Mouse (Mus musculus) heart, postnatal 0 days (tissue): ENCODE measurements around the gene Dapk2.

Experiments
- CTCF ChIP-seq: IDR thresholded peaks from 2 replicates; pipeline ENCODE4 v1.5.1; 2016; ENCODE audit warnings: antibody characterized with exemption, control low read depth, low read depth
- EP300 ChIP-seq: IDR thresholded peaks from 2 replicates; pipeline ENCODE4 v1.6.1; 2016; ENCODE audit warnings: antibody characterized with exemption, low read depth

- TF ChIP-seq CTCF (peak; percentile 13; the same call in 1 of the 2 replicates), EP300 (no peak)
Measured at GRCm38 (mm10) chr9:66155534-66155933, 2.5 kb upstream of the Dapk2 start.
